ENCODE assay signal across 1 mouse cellular context in the genomic region with DNA sequence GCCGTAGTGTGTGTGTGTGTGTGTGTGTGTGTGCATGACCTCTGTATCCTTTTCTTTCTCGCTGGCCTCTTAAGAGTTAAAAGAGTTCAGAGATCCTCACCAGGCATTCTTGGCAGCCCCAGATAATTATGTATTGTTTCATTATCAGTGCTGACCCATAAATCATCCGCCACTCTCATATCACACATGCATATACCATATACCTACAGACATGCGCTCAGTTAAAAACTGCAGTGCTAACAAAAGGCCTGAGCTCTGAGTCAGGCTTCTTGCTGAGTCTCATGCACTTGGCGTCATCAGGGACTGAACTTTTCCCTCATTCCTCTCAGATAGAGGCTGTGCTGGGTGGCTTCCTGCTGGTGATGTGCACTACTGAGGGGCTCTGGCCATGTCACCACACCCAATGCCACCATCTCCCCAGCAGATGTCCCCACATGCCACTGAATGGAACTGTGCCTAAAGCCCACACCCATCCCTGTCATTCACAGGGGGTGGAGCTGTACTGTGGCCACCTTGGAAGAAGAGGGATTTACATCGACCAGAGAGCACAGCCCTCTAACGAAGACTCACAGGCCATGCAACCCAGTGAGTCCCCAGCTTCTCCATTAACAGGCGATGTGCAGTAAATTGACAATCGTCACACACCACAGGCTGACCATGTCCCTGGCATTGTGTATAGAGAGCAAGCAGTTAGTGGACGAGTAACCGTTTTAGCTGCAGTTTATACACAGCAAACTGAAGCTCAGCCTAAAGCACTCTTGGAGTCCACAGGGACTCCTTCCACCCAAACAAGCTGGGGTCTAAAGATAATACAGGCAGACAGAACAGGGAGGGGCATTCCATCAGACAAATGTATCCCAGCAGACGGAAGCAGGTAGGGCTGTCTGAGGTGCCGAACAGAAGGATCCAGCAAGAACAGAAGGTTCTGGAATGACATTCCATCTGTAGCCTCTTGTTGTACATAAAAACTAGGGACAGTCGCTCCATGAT.
A peak's percentile ranks its signal among the peaks of the same experiment; 100 is the strongest.
TF ChIP-seq lines count a peak whose summit lies in the region.

No protein-coding gene starts in this region.

TF ChIP-seq in CH12.LX, 34 proteins besides CTCF, POLR2A, EP300 and RAD21:
- TF ChIP-seq POLR2AphosphoS2 (IDR thresholded peaks at IDR 0.05; ENCODE audit: low read depth, low read length) (no peak), CHD1 (IDR thresholded peaks at IDR 0.05; ENCODE audit: low read depth, low read length) (no peak), UBTF (IDR thresholded peaks at IDR 0.05; ENCODE audit: low read depth, low read length) (no peak), MAX (IDR thresholded peaks at IDR 0.05; ENCODE audit: low read length) (no peak), ETS1 (conservative IDR thresholded peaks at IDR 0.05; ENCODE audit: low read depth, low read length) (no peak), RCOR1 (conservative IDR thresholded peaks at IDR 0.05; ENCODE audit: low read depth, low read length) (no peak), ZC3H11A (IDR thresholded peaks at IDR 0.05; ENCODE audit: low read depth, low read length) (peak; percentile 38; the same call in 1 of the 2 replicates), CHD2 (IDR thresholded peaks at IDR 0.05; ENCODE audit: low read length) (no peak), MEF2A (IDR thresholded peaks at IDR 0.05; ENCODE audit: borderline replicate concordance, low read depth, low read length) (no peak), SMC3 (IDR thresholded peaks at IDR 0.05; ENCODE audit: low read depth, low read length) (peak; percentile 81)
TF ChIP-seq in CH12.LX: peak in this region for 2.
